Mouse (Mus musculus): Measurements from ENCODE around the gene Sntg2.

Gene Sntg2

DNA sequence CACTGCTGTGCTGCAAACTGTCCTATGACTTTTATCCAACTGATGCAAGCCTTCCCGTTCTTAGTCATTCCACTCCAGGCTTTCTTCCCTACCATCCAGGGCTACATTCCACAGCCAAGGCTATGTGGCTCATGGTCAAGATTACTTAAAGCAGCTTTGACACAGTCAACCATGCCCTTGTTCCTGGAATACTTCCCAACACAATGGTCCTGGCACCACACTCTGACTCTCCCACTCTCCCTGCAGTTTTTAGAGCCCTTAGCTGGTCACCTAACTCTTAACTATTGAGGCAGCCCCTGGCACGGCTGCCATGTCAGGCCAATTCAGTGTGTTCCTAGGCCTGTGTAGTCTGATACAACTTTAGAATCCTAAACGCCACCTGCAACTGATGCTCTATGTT lies 212.7 kb downstream of the Sntg2 start:
- in situ Hi-C loops (cut with MboI; ENCODE audit: low pct_unique_long_range_greater_than_20kb in 1 of 2, low sequenced_read_pairs in 2 of 2, unreplicated experiment in 1 of 2): no loop called here

DNA sequence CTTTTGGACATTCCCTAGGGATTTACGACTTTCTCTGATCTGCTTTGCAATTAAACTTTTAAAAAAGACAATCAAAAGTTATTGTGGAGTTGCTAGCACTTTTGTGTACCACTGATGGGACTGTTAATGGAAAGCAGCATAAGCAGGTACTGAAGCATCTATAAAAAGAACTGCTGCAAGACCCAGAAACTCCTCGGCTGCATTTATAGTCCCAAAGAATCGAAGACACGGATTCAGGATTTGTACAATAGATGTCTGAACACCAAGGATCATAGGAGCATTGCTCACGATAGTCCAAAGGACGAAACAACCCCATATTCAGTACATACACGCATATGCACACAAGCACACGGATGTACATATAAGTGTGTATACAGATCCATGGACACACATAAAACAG lies 213.4 kb downstream of the Sntg2 start:
- in situ Hi-C loops (cut with MboI; ENCODE audit: low pct_unique_long_range_greater_than_20kb in 1 of 2, low sequenced_read_pairs in 2 of 2, unreplicated experiment in 1 of 2): no loop called here

DNA sequence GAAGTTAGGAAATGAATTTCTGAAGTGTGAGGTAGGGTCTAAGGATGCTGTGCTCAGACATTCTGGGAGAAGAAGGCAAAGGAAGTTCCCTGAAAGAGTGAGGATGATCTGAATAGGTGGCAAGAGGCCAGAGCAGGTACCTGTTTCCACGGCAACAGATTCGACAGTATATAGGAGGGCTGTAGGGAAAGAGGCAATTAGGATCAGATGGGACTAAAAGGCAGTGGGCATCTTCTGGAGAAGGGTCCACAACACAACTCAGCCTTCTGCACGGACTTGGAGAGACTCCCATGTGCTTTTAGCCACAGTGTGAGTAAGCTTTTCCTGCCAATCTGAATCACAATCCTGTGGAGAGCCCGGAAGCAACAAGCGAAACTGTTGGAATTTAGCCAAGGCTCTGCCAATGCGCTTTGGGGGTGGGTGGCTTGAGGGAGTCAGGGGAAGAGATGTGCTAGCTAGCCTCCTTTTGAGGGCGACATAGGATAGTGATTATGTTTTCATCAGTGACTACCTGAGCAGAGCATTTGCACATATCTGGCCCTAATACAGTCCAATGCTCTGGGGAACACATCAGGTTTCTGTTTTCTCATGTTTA lies 219.0 kb downstream of the Sntg2 start:
- in situ Hi-C loops (cut with MboI; ENCODE audit: low pct_unique_long_range_greater_than_20kb in 1 of 2, low sequenced_read_pairs in 2 of 2, unreplicated experiment in 1 of 2): no loop called here

DNA sequence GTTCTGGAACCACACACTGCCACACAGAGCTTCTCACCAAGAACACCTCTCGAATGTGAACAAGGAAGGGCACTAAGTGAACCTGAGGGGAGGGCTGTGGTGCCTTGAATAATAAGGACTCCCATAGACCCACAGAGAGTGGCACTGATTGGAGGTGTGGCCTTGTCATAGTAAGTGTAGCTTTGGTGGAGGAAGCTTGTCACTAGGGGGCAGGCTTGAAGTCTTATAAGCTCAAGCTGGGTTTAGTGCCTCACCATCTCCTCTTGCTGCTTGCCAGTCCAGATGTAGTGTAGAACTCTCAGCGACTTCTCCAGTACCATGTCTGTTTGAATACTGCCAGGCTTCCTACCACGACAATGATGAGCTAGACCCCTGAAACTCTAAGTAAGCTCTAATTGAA lies 231.1 kb downstream of the Sntg2 start:
- in situ Hi-C loops (cut with MboI; ENCODE audit: low pct_unique_long_range_greater_than_20kb in 1 of 2, low sequenced_read_pairs in 2 of 2, unreplicated experiment in 1 of 2): no loop called here

DNA sequence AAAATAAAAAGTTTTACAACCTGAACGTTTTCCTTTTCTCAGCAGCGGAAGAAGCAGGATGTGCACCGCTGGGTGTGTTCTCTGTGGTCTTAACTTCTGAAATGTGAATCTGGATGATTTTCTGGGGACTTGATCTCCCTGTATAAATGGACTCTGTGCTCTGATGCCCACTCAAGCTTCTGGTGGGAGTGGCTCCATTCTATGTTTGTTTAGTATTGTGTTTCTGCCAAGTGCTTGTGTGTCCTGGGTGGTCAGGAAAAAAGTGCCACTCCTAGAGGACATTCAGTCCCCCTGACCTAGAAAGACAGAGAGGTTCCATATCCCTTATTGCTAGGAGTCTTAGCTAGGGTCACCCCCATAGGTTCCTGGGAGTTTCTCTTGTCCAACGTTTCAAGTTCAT lies 240.7 kb downstream of the Sntg2 start, which contains the start of gene Tpo:
Tpo (minus strand) TSS at position 101 of the 400 bp plus-strand sequence.
- in situ Hi-C loops (cut with MboI; ENCODE audit: low pct_unique_long_range_greater_than_20kb in 1 of 2, low sequenced_read_pairs in 2 of 2, unreplicated experiment in 1 of 2): no loop called here

DNA sequence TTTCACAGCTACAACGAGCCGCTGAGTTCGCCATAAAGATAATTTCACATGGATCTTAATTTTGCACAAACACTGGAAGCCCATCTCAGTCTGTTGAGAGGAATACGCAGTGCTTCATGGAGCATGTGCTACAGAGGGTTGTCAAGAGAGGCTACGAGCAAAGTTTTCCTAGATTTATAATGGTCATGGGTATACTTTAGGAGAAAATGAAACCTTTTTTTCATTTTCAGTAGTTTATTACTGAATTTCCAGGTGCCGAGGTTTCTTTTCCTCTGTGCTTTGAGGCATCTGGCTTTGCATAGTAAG lies 243.8 kb downstream of the Sntg2 start:
- in situ Hi-C loops (cut with MboI; ENCODE audit: low pct_unique_long_range_greater_than_20kb in 1 of 2, low sequenced_read_pairs in 2 of 2, unreplicated experiment in 1 of 2): no loop called here

DNA sequence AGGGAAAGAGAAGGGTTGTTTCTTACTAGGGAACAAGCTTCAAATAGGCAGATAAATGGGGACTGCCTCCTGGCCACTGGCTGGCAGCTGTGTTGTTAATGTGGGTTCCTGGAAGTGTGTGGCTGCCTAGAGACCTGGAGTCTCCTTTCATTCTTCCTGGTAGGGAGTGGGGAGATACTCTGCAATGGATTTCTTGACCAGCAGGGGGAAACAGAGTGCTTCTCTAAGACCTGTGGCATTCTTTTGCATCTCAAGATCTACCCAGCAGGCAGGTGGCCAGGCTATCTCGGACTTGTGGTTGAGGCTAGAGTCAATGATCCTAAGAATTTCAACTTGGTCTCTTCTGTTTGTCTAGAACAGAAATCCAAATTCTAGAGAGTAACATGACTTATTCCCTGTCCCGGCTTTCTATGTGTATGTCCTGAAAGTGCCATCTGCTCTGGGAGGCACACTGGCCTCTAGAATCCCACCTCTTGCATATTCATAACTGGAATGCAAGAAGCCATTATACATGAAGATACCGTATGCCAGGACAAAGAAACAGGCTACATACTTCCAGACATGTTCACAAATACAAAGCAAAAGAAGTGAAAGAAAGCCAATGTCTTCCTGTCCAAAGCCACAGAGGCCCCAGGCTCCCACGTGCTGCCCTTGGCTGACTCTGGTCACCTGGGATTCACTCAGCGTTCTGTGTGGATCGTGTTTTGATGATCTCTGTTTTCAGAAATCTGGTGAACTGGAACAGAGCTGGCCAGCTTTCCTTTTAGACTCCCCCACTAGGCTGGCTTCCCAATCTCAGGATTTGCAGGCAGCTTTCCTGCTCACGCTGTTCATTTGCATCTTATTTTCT lies 244.4 kb downstream of the Sntg2 start:
- in situ Hi-C loops (cut with MboI; ENCODE audit: low pct_unique_long_range_greater_than_20kb in 1 of 2, low sequenced_read_pairs in 2 of 2, unreplicated experiment in 1 of 2): no loop called here
